Mouse (Mus musculus) liver, adult 10 weeks (tissue): ENCODE results near the gene Myo1h. TPM values are rescaled to one million over a fixed set of nuclear protein-coding genes. Genes with fewer than 3 reads are reported as not detected.

Experiments used
- polyA plus RNA-seq: library from polyadenylated mRNA; stranded (reverse); fragments of 350-450 nt; fragmentation: Illumina TruSeq; extraction: RNeasy Lipid Tissue Mini Kit (QIAGEN cat#74804); gene quantifications from one replicate; pipeline ENCODE4 v1.2.3, GENCODE M21; 2014; ENCODE audit warnings: low read depth, low replicate concordance

Myo1h gene
- not detected for polyA plus RNA-seq

DNA sequence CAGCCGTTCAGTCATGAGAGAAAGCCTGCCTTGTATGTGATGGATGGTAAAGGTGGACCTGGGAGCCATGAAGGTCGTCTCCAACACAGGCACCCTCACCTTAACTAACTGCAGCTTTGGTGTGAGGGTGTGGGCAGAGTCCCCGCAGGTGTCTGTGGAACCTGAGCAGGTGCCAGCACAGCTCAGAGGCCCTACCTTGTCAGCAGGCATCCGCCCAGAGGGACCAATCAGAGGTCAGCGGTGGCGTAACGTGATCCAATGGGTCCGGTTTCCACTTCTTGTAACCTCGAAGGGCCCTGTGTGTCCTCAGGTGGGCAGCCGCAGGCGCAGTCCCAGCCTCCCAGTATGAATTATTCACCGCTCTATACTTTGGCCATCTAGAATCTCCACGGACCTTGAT lies at the start of gene Myo1h:
Gene Myo1h (plus strand): TSS at position 293 of the 400 bp plus-strand sequence.

GRCm38 (mm10) chr5:114273693-114274402 lies 15.1 kb upstream of the Myo1h start, which contains the start of gene Foxn4:
Gene Foxn4, minus strand, starts transcription at chr5:114273807.

DNA sequence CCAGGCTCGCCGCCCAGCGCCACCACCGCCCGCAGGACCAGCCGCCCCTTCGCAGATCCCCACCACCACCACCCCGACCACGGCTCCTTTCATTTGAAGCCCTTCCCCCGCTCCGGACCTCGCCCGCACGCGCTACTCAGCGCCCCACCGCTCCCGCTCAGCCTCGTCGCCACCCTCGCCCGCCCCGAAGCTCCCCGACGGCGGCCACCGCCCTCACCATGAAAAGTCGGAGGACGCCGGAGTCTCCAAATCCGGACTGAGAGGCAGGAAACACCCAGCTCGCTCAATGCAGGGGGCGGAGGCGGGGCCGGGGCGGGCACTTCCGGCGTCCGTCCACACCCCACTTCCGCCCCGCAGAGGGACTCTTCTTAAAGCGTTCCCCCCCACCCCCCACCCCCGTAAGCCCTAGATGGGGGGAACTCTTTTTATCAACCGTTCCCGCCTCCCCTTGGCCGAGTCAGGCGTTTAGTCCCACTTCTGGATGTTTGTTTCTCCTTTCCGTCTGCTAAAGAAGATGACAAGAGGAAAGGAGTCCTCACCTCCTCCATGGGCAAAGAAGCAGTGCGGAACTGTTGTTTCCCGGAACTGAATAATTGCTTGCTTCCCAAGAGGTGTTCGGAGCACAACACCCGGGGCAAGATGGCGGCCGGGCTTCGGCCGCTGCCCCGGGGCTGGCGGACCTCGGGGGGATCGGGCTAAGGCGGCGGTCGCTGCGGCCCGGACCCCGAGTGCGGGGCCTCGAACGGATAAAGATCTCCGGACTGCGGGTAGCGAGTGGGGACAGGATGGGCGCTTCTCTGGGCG lies 91.4 kb downstream of the Myo1h start, which contains the start of the genes Kctd10 and Ube3b:
Gene Kctd10 (minus strand): TSS at position 300 of the 804 bp plus-strand sequence.
Gene Ube3b (plus strand): TSS at position 399 of the 804 bp plus-strand sequence.

Other genes starting within 250 kb of the Myo1h start
- gene Usp30, start 223.7 kb upstream of the Myo1h start, polyA plus RNA-seq: 2.9 TPM
- not detected for gene Svop, start 197.6 kb upstream of the Myo1h start, polyA plus RNA-seq
- gene Alkbh2, start 160.9 kb upstream of the Myo1h start, polyA plus RNA-seq: not detected
- 0.37 TPM for gene Ung, start 158.8 kb upstream of the Myo1h start, polyA plus RNA-seq
- gene Acacb, start 142.6 kb upstream of the Myo1h start, polyA plus RNA-seq: 3.7 TPM
- gene Foxn4, start 15.4 kb upstream of the Myo1h start, polyA plus RNA-seq: not detected
- gene Kctd10, start 91.3 kb downstream of the Myo1h start, polyA plus RNA-seq: 5.0 TPM
- 3.1 TPM for gene Ube3b, start 91.4 kb downstream of the Myo1h start, polyA plus RNA-seq
- gene Mmab, start 154.9 kb downstream of the Myo1h start, polyA plus RNA-seq: 13.3 TPM
- gene Mvk, start 155.1 kb downstream of the Myo1h start, polyA plus RNA-seq: 1.1 TPM